Mouse (Mus musculus): ENCODE measurements at regions not wholly inside any gene's neighbourhood (a gene's known extent, or its start where the extent isn't known, plus 50 kb on each side); places are given as distances from the start of the nearest gene placed in this dataset.

DNA sequence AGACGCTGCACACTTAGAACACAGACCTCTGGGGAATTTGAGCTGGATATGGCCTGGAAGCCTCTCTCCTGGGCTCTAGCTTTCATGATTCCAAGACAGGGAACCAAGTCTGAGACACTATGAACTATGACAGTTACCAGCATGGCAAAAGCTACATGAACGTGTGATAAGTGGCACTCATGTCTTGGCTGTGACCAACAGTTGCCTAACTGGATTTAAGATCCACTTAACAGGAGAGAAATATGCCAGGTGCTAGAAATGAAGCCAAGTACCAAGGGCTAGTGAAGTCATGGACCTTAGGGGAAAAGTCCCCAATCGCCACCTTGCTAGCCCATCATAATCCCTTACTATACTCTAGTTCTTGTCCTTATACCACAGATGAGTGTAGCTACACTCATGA is 65.7 kb downstream of the Gm47996 start:
- DNase-seq (ENCODE audit: low spot score) (no peak), ATAC-seq (replicated peaks; ENCODE audit: low FRiP score, low read depth) (no peak)
- TF ChIP-seq CTCF (IDR thresholded peaks at IDR 0.05; ENCODE audit: low read depth), result no peak

DNA sequence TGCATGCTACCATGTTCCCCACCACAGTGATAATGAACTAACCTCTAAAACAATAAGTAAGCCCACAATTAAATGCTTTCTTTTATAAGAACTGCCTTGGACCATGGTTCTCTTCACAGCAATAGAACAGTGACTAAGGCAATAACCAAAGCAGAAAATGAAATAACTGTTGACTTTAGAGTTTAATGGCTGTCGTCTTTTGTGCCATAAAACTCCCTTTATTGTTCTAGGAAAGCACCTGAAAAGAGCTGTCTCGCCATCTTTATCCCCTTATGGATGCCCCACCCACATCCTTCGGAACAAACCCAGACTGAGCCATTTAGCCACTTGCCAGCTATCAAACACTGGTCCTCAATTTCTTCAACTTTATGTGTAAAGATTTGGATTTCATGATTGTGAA is 64.3 kb upstream of the Ivns1abp start:
- DNase-seq (ENCODE audit: low spot score), result no peak
- Histone ChIP-seq H3K27me3 (ENCODE audit: insufficient read depth, low read length) (no peaks in the 10 kb centered on the region), H3K9me3 (replicated peaks; ENCODE audit: low read length) (no peaks in the 10 kb centered on the region), H3K4me3 (replicated peaks; ENCODE audit: low read depth, low read length) (no peak overlapping the region), H3K4me1 (replicated peaks; ENCODE audit: insufficient read depth, low read length) (no peaks in the 10 kb centered on the region), H3K27ac (no peak overlapping the region), H3K4me2 (ENCODE audit: low read length) (no peak overlapping the region), H3K36me3 (ENCODE audit: insufficient read depth, low read length) (no peaks in the 10 kb centered on the region), H3K9ac (ENCODE audit: low read depth, low read length) (no peak overlapping the region)
- no peak for ATAC-seq (replicated peaks; ENCODE audit: low FRiP score, low read depth)
- TF ChIP-seq CTCF (IDR thresholded peaks at IDR 0.05; ENCODE audit: low read depth), result no peak
- 70% methylated on average over 3 of the region's 3 CpGs for WGBS

More for the DNA sequence above, 65.7 kb downstream of the Gm47996 start:
- Histone ChIP-seq H3K27ac (no peak overlapping the region), H3K36me3 (ENCODE audit: insufficient read depth, low read length) (no peaks in the 10 kb centered on the region), H3K4me1 (replicated peaks; ENCODE audit: insufficient read depth, low read length) (no peaks in the 10 kb centered on the region), H3K27me3 (ENCODE audit: insufficient read depth, low read length) (no peaks in the 10 kb centered on the region), H3K4me3 (replicated peaks; ENCODE audit: low read depth, low read length) (no peak overlapping the region), H3K9ac (ENCODE audit: low read depth, low read length) (no peak overlapping the region), H3K9me3 (replicated peaks; ENCODE audit: low read length) (no peaks in the 10 kb centered on the region), H3K4me2 (ENCODE audit: low read length) (no peak overlapping the region)
- 88% methylated on average over 3 of the region's 3 CpGs for WGBS

DNA sequence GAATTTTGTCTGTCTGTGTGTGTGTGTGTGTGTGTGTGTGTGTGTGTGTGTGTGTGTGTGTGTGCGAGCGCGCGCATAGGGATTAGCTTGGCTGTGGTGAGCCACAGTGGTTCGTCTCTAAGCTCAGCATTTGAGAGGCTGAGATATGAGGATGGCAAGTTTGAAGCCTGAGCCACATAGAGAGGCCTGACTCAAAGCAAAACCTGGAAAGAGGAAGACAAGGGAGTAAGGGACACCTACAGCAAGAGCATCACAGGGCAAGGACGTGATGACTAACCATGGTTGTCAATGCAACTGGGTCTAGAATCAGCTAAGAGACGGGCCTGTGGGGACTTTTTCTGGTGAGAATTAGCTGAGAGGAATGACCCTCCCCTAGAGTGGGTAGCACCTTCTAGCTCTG is 59.2 kb upstream of the Ivns1abp start:
- ATAC-seq (replicated peaks; ENCODE audit: low FRiP score, low read depth), result no peak
- H3K36me3 ChIP-seq (ENCODE audit: insufficient read depth, low read length), result no peaks in the 10 kb centered on the region
- WGBS, result 96% methylated on average over 7 of the region's 7 CpGs
- TF ChIP-seq CTCF (IDR thresholded peaks at IDR 0.05; ENCODE audit: low read depth), result no peak
- H3K27ac ChIP-seq, result no peak overlapping the region
- no peak for DNase-seq (ENCODE audit: low spot score)
- H3K4me3 ChIP-seq (replicated peaks; ENCODE audit: low read depth, low read length), result no peak overlapping the region
- H3K9me3 ChIP-seq (replicated peaks; ENCODE audit: low read length), result no peaks in the 10 kb centered on the region
- no peaks in the 10 kb centered on the region for H3K27me3 ChIP-seq (ENCODE audit: insufficient read depth, low read length)
- no peaks in the 10 kb centered on the region for H3K4me1 ChIP-seq (replicated peaks; ENCODE audit: insufficient read depth, low read length)
- no peak overlapping the region for H3K9ac ChIP-seq (ENCODE audit: low read depth, low read length)
- no peak overlapping the region for H3K4me2 ChIP-seq (ENCODE audit: low read length)

DNA sequence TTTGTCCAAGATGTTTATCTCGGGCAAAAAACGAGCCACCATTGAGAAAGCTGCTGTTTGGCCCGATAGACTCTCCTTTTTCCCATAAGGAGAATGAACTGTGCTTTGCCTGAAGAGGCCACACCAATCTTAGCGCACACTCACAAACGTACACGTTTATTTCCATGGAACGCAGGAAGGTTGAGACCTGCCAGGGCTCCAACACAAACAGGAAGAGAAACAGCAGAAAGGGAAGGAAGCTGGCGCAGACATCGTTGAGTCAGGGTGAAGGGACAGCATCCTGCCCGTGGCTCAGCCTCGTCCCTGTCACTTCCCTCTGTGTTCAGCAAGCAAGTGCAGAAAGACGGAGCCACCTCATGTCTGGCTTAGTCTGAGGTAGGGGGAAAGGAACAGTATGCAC is 56.8 kb upstream of the Ivns1abp start:
- Histone ChIP-seq H3K9me3 (replicated peaks; ENCODE audit: low read length) (no peaks in the 10 kb centered on the region), H3K4me2 (ENCODE audit: low read length) (no peak overlapping the region), H3K27me3 (ENCODE audit: insufficient read depth, low read length) (no peaks in the 10 kb centered on the region), H3K27ac (peak overlapping the region; percentile 19; the same call in 1 of the 2 replicates), H3K9ac (ENCODE audit: low read depth, low read length) (no peak overlapping the region), H3K4me1 (replicated peaks; ENCODE audit: insufficient read depth, low read length) (no peaks in the 10 kb centered on the region), H3K36me3 (ENCODE audit: insufficient read depth, low read length) (no peaks in the 10 kb centered on the region), H3K4me3 (replicated peaks; ENCODE audit: low read depth, low read length) (no peak overlapping the region)
- no peak for TF ChIP-seq CTCF (IDR thresholded peaks at IDR 0.05; ENCODE audit: low read depth)
- ATAC-seq (replicated peaks; ENCODE audit: low FRiP score, low read depth) (no peak), DNase-seq (ENCODE audit: low spot score) (peak; percentile 62)
- 59% methylated on average over 12 of the region's 12 CpGs for WGBS

DNA sequence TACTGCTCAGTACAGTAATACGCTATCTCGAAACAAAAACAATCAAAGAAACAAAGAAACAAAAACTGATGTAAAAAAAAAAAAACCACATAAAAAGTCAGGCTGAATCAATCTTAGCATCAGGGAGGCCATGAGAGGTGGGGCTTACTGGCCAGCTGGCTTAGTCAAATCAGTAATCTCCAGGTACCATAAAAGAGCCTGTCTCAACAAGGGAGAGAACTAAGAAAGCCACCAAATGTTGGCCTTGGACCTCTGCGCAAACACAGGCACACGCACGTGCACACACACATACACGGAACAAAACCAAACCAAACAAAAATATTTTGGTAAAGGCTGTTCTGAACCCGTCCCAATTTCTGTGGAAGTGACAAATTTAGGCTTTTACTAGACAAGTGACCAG is 55.2 kb upstream of the Ivns1abp start:
- no peak overlapping the region for H3K4me2 ChIP-seq (ENCODE audit: low read length)
- WGBS, result 74% methylated on average over 7 of the region's 7 CpGs
- no peak overlapping the region for H3K9ac ChIP-seq (ENCODE audit: low read depth, low read length)
- ATAC-seq (replicated peaks; ENCODE audit: low FRiP score, low read depth) (no peak), DNase-seq (ENCODE audit: low spot score) (no peak)
- H3K36me3 ChIP-seq (ENCODE audit: insufficient read depth, low read length), result no peaks in the 10 kb centered on the region
- H3K4me3 ChIP-seq (replicated peaks; ENCODE audit: low read depth, low read length), result no peak overlapping the region
- no peaks in the 10 kb centered on the region for H3K9me3 ChIP-seq (replicated peaks; ENCODE audit: low read length)
- no peak overlapping the region for H3K27ac ChIP-seq
- H3K4me1 ChIP-seq (replicated peaks; ENCODE audit: insufficient read depth, low read length), result no peaks in the 10 kb centered on the region
- no peaks in the 10 kb centered on the region for H3K27me3 ChIP-seq (ENCODE audit: insufficient read depth, low read length)
- TF ChIP-seq CTCF (IDR thresholded peaks at IDR 0.05; ENCODE audit: low read depth), result no peak

DNA sequence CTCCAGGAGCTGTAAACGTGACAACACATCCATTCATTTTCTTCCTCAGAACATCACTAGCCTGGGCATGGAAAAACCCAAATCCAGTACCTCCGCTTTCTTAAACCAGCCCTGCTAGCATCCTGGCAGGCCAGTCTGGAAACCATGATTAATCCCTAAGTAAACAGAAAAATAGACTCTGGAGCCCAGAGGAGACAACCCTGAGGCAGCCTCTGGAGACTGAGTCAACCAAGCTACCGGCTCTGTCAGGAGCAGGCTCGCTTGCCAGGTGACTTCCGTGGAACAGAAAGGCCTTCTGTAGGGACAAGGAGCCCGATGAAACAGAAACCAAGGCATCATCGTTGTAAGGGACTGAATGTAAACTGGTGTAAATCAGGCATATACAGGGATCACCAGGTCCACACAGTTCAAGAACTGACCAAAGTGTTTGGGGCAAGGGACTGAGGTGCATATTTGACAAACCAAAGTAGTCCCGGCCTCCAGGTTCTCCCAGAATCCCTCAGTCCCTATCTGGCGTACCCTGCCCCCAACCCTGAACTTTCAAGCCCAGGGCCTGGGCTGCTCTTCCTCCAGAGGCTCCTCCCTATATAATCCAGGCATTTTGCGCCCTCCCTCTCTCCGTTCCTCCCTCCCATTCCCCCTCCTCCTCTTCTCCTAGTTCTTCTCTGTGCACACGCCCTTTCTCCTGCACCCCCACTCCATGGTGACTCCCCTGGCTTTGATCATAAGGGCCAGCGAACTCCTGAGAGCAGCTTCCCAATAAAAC is 54.6 kb upstream of the Ivns1abp start:
- H3K27ac ChIP-seq, result no peak overlapping the region

More for the DNA sequence above, 54.6 kb upstream of the Ivns1abp start:
- Histone ChIP-seq H3K9me3 (replicated peaks; ENCODE audit: low read length) (no peaks in the 10 kb centered on the region), H3K4me1 (replicated peaks; ENCODE audit: insufficient read depth, low read length) (no peaks in the 10 kb centered on the region), H3K27me3 (ENCODE audit: insufficient read depth, low read length) (no peaks in the 10 kb centered on the region), H3K4me3 (replicated peaks; ENCODE audit: low read depth, low read length) (no peak overlapping the region), H3K36me3 (ENCODE audit: insufficient read depth, low read length) (no peaks in the 10 kb centered on the region), H3K9ac (ENCODE audit: low read depth, low read length) (no peak overlapping the region), H3K4me2 (ENCODE audit: low read length) (no peak overlapping the region)
- no peak for ATAC-seq (replicated peaks; ENCODE audit: low FRiP score, low read depth)
- TF ChIP-seq CTCF (IDR thresholded peaks at IDR 0.05; ENCODE audit: low read depth), result no peak
- WGBS, result 59% methylated on average over 13 of the region's 13 CpGs
- peak; percentile 10 for DNase-seq (ENCODE audit: low spot score)
